8 mouse cellular contexts compared by ENCODE assay signal in the genomic region with DNA sequence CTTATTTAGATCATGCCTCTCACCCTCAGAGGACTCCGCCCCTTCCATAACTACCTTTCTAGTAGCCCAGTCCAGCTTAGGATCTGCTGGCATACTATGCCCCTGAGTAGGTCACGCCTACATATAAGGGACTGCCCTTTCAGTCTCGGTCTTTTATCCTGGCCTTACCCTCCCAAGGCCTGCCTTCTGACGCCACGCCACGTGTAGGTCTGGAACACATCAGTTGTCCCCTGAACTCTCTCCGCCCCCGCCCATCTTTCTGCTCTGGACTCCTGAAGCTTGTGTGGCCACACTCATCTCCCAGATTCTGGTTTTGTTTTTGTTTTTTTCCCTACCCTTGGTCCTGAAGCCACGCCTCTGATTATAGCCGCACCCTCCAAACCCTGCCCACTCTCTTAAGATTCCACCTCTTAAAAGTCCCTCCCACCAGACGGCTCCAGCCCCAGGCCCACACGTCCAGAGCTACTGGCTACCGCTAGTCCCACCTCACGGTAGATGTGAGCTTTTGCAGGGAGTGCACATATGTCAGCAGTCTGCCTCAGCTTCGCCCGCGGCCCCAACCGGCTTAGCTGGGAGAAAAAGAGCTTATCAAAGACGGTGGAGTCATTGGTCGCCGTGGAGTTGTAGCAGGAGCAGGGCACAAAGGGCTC. TPM values are rescaled to one million over a fixed set of nuclear protein-coding genes. Genes with fewer than 3 reads are reported as not detected.
DNase-seq lines count a peak whose midpoint lies in the region; ATAC-seq and TF ChIP-seq lines count a peak whose summit lies in the region.

No protein-coding gene starts in this region.

- no peak for TF ChIP-seq CTCF in spleen, adult 2 months (IDR thresholded peaks at IDR 0.05; ENCODE audit: extremely low read depth, insufficient read depth, insufficient read length, insufficient replicate concordance)

- peak overlapping the region; percentile 27 for H3K9ac ChIP-seq in forebrain, embryonic 13.5 days
- H3K9ac ChIP-seq in hindbrain, embryonic 14.5 days = no peak overlapping the region
- no peak overlapping the region for H3K9ac ChIP-seq in liver, embryonic 12.5 days
- H3K9ac ChIP-seq in neural tube, embryonic 12.5 days = no peak overlapping the region

- H3K27ac ChIP-seq in spleen, adult 2 months (ENCODE audit: insufficient read depth, low read length) = peak overlapping the region; percentile 29; the same call in 1 of the 2 replicates
- H3K27ac ChIP-seq in forebrain, embryonic 13.5 days = peak overlapping the region; percentile 68
- H3K27ac ChIP-seq in hindbrain, embryonic 14.5 days = peak overlapping the region; percentile 15; the same call in 1 of the 2 replicates
- H3K27ac ChIP-seq in liver, embryonic 12.5 days = no peak overlapping the region
- H3K27ac ChIP-seq in neural tube, embryonic 12.5 days = no peak overlapping the region

- peak overlapping the region; percentile 49 for H3K4me2 ChIP-seq in forebrain, embryonic 13.5 days
- peak overlapping the region; percentile 32 for H3K4me2 ChIP-seq in hindbrain, embryonic 14.5 days (replicated peaks)
- H3K4me2 ChIP-seq in liver, embryonic 12.5 days = peak overlapping the region; percentile 59
- peak overlapping the region; percentile 43 for H3K4me2 ChIP-seq in neural tube, embryonic 12.5 days (replicated peaks)

- DNase-seq in spleen, adult 2 months (ENCODE audit: low read depth in 1 of 2, low spot score in 2 of 2) = no peak
- DNase-seq in spleen, adult 18-20 months = no peak
- peak; percentile 45 for DNase-seq in hindbrain, embryonic 14.5 days (ENCODE audit: low spot score)
- no peak for DNase-seq in thymus, postnatal 25 days
- DNase-seq in left cerebral cortex, postnatal 36 days (ENCODE audit: low spot score in 2 of 2) = no peak

- WGBS in spleen, adult 2 months = 82% methylated on average over 21 of the region's 21 CpGs
- WGBS in forebrain, embryonic 13.5 days = 5% methylated on average over 21 of the region's 21 CpGs
- 9% methylated on average over 21 of the region's 21 CpGs for WGBS in hindbrain, embryonic 14.5 days
- 26% methylated on average over 21 of the region's 21 CpGs for WGBS in liver, embryonic 12.5 days (ENCODE audit: insufficient replicate concordance)
- 4% methylated on average over 21 of the region's 21 CpGs for WGBS in neural tube, embryonic 12.5 days

- intact Hi-C loops in left cerebral cortex, postnatal 36 days (cut with DNase I) = no loop called here

- H3K27me3 ChIP-seq in spleen, adult 2 months (ENCODE audit: control insufficient read depth, insufficient read depth, low read length) = no peaks in the 10 kb centered on the region
- H3K27me3 ChIP-seq in forebrain, embryonic 13.5 days = peaks cover 36% of the 10 kb centered on the region
- no peaks in the 10 kb centered on the region for H3K27me3 ChIP-seq in hindbrain, embryonic 14.5 days (ENCODE audit: control insufficient read depth, insufficient read depth, low read length)
- H3K27me3 ChIP-seq in liver, embryonic 12.5 days (replicated peaks) = peaks cover 10% of the 10 kb centered on the region; the same call in 1 of the 2 replicates
- peaks cover 36% of the 10 kb centered on the region for H3K27me3 ChIP-seq in neural tube, embryonic 12.5 days (replicated peaks)

- no peaks in the 10 kb centered on the region for H3K9me3 ChIP-seq in forebrain, embryonic 13.5 days (replicated peaks)
- no peaks in the 10 kb centered on the region for H3K9me3 ChIP-seq in hindbrain, embryonic 14.5 days (ENCODE audit: control insufficient read depth, low read length)
- H3K9me3 ChIP-seq in liver, embryonic 12.5 days (replicated peaks) = no peaks in the 10 kb centered on the region
- H3K9me3 ChIP-seq in neural tube, embryonic 12.5 days = no peaks in the 10 kb centered on the region

- no peak for TF ChIP-seq POLR2A in spleen, adult 2 months (IDR thresholded peaks at IDR 0.05; ENCODE audit: low read depth, low read length)

- peak; percentile 80 for ATAC-seq in forebrain, embryonic 13.5 days
- peak; percentile 61 for ATAC-seq in hindbrain, embryonic 14.5 days (ENCODE audit: low FRiP score)
- ATAC-seq in liver, embryonic 12.5 days = peak; percentile 38; the same call in 1 of the 2 replicates
- ATAC-seq in neural tube, embryonic 12.5 days (ENCODE audit: low FRiP score, low read depth) = peak; percentile 69

- H3K36me3 ChIP-seq in spleen, adult 2 months (ENCODE audit: control insufficient read depth, insufficient read depth, low read length) = peaks cover 31% of the 10 kb centered on the region
- peaks cover 23% of the 10 kb centered on the region for H3K36me3 ChIP-seq in forebrain, embryonic 13.5 days (ENCODE audit: poor library complexity, severe bottlenecking)
- peaks cover 9% of the 10 kb centered on the region; the same call in 1 of the 2 replicates for H3K36me3 ChIP-seq in hindbrain, embryonic 14.5 days (replicated peaks; ENCODE audit: control insufficient read depth, insufficient read depth)
- H3K36me3 ChIP-seq in liver, embryonic 12.5 days = peaks cover 15% of the 10 kb centered on the region
- peaks cover 23% of the 10 kb centered on the region for H3K36me3 ChIP-seq in neural tube, embryonic 12.5 days

- H3K4me3 ChIP-seq in spleen, adult 2 months (ENCODE audit: extremely low read depth, insufficient read depth, insufficient read length) = peak overlapping the region; percentile 4; the same call in 1 of the 2 replicates
- peak overlapping the region; percentile 13 for H3K4me3 ChIP-seq in forebrain, embryonic 13.5 days
- no peak overlapping the region for H3K4me3 ChIP-seq in hindbrain, embryonic 14.5 days (replicated peaks; ENCODE audit: low read length)
- H3K4me3 ChIP-seq in liver, embryonic 12.5 days = peak overlapping the region; percentile 21; the same call in 1 of the 2 replicates
- H3K4me3 ChIP-seq in neural tube, embryonic 12.5 days = no peak overlapping the region

- peaks cover 42% of the 10 kb centered on the region for H3K4me1 ChIP-seq in spleen, adult 2 months (ENCODE audit: control insufficient read depth, insufficient read depth, insufficient read length)
- H3K4me1 ChIP-seq in forebrain, embryonic 13.5 days = peaks cover 35% of the 10 kb centered on the region
- peaks cover 11% of the 10 kb centered on the region for H3K4me1 ChIP-seq in hindbrain, embryonic 14.5 days (replicated peaks; ENCODE audit: control insufficient read depth, insufficient read depth, low read length)
- H3K4me1 ChIP-seq in liver, embryonic 12.5 days = peaks cover 63% of the 10 kb centered on the region
- peaks cover 17% of the 10 kb centered on the region for H3K4me1 ChIP-seq in neural tube, embryonic 12.5 days

RNA-seq across cellular contexts. Expression of a gene that starts 3.9 kb away (rescaled TPM):
- 1,116 and 1,582 TPM in 2 replicates for polyA plus RNA-seq in spleen, adult 2 months (2012; rRNA removed)
- polyA plus RNA-seq in forebrain, embryonic 13.5 days (2015; fragmentation: Nextera tagmentation; extraction: Ambion mirVana) = 0.96 and 1.3 TPM in 2 replicates
- 0.94 and 1.2 TPM in 2 replicates for polyA plus RNA-seq in hindbrain, embryonic 14.5 days (2014; fragmentation: Nextera tagmentation; extraction: Ambion mirVana)
- 14.0 and 14.6 TPM in 2 replicates for polyA plus RNA-seq in liver, embryonic 12.5 days (2016; fragmentation: Nextera tagmentation; extraction: Ambion mirVana)
- 1.1 and 1.2 TPM in 2 replicates for polyA plus RNA-seq in neural tube, embryonic 12.5 days (2016; fragmentation: Nextera tagmentation; extraction: Ambion mirVana)
- total RNA-seq in left cerebral cortex, postnatal 36 days (2021) = 1 to 10 TPM; 5.0 to 5.9 TPM

RNA-seq across cellular contexts. Expression of a gene that starts 5.8 kb away (rescaled TPM):
- polyA plus RNA-seq in spleen, adult 2 months (2012; rRNA removed) = not detected in 2 replicates
- polyA plus RNA-seq in forebrain, embryonic 13.5 days (2015; fragmentation: Nextera tagmentation; extraction: Ambion mirVana) = 0.11 and 0.23 TPM in 2 replicates
- 0.33 and 0.67 TPM in 2 replicates for polyA plus RNA-seq in hindbrain, embryonic 14.5 days (2014; fragmentation: Nextera tagmentation; extraction: Ambion mirVana)
- polyA plus RNA-seq in liver, embryonic 12.5 days (2016; fragmentation: Nextera tagmentation; extraction: Ambion mirVana) = not detected in 2 replicates
- polyA plus RNA-seq in neural tube, embryonic 12.5 days (2016; fragmentation: Nextera tagmentation; extraction: Ambion mirVana) = 0.20 TPM in 1 of 2 replicates, not detected in the other
- 1 to 10 TPM; 1.2 to 1.6 TPM for total RNA-seq in left cerebral cortex, postnatal 36 days (2021)

RNA-seq across cellular contexts. Expression of a gene that starts 19.5 kb away (rescaled TPM):
- 10.6 and 12.1 TPM in 2 replicates for polyA plus RNA-seq in spleen, adult 2 months (2012; rRNA removed)
- 181 and 198 TPM in 2 replicates for polyA plus RNA-seq in forebrain, embryonic 13.5 days (2015; fragmentation: Nextera tagmentation; extraction: Ambion mirVana)
- polyA plus RNA-seq in hindbrain, embryonic 14.5 days (2014; fragmentation: Nextera tagmentation; extraction: Ambion mirVana) = 37.7 and 48.0 TPM in 2 replicates
- polyA plus RNA-seq in liver, embryonic 12.5 days (2016; fragmentation: Nextera tagmentation; extraction: Ambion mirVana) = 23.6 and 28.2 TPM in 2 replicates
- polyA plus RNA-seq in neural tube, embryonic 12.5 days (2016; fragmentation: Nextera tagmentation; extraction: Ambion mirVana) = 173 and 178 TPM in 2 replicates
- 1 to 10 TPM; 3.9 to 5.6 TPM for total RNA-seq in left cerebral cortex, postnatal 36 days (2021)

RNA-seq across cellular contexts. Expression of a gene that starts 23.1 kb away (rescaled TPM):
- 2.1 and 2.8 TPM in 2 replicates for polyA plus RNA-seq in spleen, adult 2 months (2012; rRNA removed)
- 0.59 and 0.63 TPM in 2 replicates for polyA plus RNA-seq in forebrain, embryonic 13.5 days (2015; fragmentation: Nextera tagmentation; extraction: Ambion mirVana)
- 8.7 and 11.3 TPM in 2 replicates for polyA plus RNA-seq in hindbrain, embryonic 14.5 days (2014; fragmentation: Nextera tagmentation; extraction: Ambion mirVana)
- 1.9 and 3.0 TPM in 2 replicates for polyA plus RNA-seq in liver, embryonic 12.5 days (2016; fragmentation: Nextera tagmentation; extraction: Ambion mirVana)
- 7.5 and 7.6 TPM in 2 replicates for polyA plus RNA-seq in neural tube, embryonic 12.5 days (2016; fragmentation: Nextera tagmentation; extraction: Ambion mirVana)
- total RNA-seq in left cerebral cortex, postnatal 36 days (2021) = 10 to 100 TPM; 25.9 to 29.9 TPM

RNA-seq across cellular contexts. Expression of a gene that starts 30.4 kb away (rescaled TPM):
- polyA plus RNA-seq in spleen, adult 2 months (2012; rRNA removed) = 0.16 and 0.20 TPM in 2 replicates
- polyA plus RNA-seq in forebrain, embryonic 13.5 days (2015; fragmentation: Nextera tagmentation; extraction: Ambion mirVana) = 0.87 and 0.93 TPM in 2 replicates
- 0.50 and 0.57 TPM in 2 replicates for polyA plus RNA-seq in hindbrain, embryonic 14.5 days (2014; fragmentation: Nextera tagmentation; extraction: Ambion mirVana)
- polyA plus RNA-seq in liver, embryonic 12.5 days (2016; fragmentation: Nextera tagmentation; extraction: Ambion mirVana) = 0.07 and 0.13 TPM in 2 replicates
- polyA plus RNA-seq in neural tube, embryonic 12.5 days (2016; fragmentation: Nextera tagmentation; extraction: Ambion mirVana) = 0.42 and 0.74 TPM in 2 replicates
- total RNA-seq in left cerebral cortex, postnatal 36 days (2021) = 1 to 10 TPM; 5.1 to 5.2 TPM

Comparison
In these comparisons a context has a peak if more than half of its experiments do, and no peak if none do; other contexts are left out.
1. H3K27ac ChIP-seq: peak in spleen, adult 2 months (single experiment), forebrain, embryonic 13.5 days (single experiment) and hindbrain, embryonic 14.5 days (single experiment); none in liver, embryonic 12.5 days (single experiment) and neural tube, embryonic 12.5 days (single experiment).
2. H3K4me3 ChIP-seq: peak in spleen, adult 2 months (single experiment), forebrain, embryonic 13.5 days (single experiment) and liver, embryonic 12.5 days (single experiment); none in hindbrain, embryonic 14.5 days (single experiment) and neural tube, embryonic 12.5 days (single experiment).
3. RNA of a gene that starts 3.9 kb away (polyA plus RNA-seq): 1,116 to 1,582 TPM in spleen, adult 2 months; 14.0 to 14.6 TPM in liver, embryonic 12.5 days, 1.1 to 1.2 TPM in neural tube, embryonic 12.5 days, 0.96 to 1.3 TPM in forebrain, embryonic 13.5 days and 0.94 to 1.2 TPM in hindbrain, embryonic 14.5 days; every median in the first group is over 10 times any median in the second.
4. Peak in every context shown above with its lines, with median percentiles within 50 percentile points of each other: ATAC-seq and H3K4me2 ChIP-seq.